Mouse (Mus musculus) frontal cortex, postnatal 14 days (tissue): Measurements from ENCODE around the gene Llgl2.
A peak's percentile ranks its signal among the peaks of the same experiment; 100 is the strongest.

Experiments
- DNase-seq, 2 experiments: peaks; one replicate each; pipeline ENCODE4 v3.0.0; 2022; ENCODE audit warnings: low spot score in 2 of 2

Gene Llgl2

GRCm38 (mm10) chr11:115823774-115824740, at the start of gene Llgl2:
Llgl2 (plus strand) TSS chr11:115824049.
- DNase-seq: no peak

DNA sequence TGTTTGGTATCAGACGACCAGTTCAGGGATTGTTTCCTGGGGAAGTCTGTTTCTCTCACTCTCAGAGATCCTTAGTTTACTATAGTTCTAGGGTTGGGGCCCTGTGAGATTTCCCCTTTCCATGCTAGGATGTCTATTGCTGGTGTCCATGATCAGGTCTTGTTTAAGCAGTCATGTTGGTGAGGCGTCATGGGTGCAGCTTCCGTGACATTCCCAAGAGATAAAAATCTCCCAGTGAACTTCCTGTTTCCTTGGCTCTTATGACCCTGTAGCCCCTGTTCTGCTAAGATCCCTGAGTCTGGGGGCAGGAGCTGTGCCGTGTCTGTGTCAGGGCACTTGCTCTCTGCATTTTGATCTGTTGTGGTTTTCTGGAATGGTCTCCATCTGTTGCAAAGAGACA, 49.2 kb upstream of the Llgl2 start:
- no peak for DNase-seq

DNA sequence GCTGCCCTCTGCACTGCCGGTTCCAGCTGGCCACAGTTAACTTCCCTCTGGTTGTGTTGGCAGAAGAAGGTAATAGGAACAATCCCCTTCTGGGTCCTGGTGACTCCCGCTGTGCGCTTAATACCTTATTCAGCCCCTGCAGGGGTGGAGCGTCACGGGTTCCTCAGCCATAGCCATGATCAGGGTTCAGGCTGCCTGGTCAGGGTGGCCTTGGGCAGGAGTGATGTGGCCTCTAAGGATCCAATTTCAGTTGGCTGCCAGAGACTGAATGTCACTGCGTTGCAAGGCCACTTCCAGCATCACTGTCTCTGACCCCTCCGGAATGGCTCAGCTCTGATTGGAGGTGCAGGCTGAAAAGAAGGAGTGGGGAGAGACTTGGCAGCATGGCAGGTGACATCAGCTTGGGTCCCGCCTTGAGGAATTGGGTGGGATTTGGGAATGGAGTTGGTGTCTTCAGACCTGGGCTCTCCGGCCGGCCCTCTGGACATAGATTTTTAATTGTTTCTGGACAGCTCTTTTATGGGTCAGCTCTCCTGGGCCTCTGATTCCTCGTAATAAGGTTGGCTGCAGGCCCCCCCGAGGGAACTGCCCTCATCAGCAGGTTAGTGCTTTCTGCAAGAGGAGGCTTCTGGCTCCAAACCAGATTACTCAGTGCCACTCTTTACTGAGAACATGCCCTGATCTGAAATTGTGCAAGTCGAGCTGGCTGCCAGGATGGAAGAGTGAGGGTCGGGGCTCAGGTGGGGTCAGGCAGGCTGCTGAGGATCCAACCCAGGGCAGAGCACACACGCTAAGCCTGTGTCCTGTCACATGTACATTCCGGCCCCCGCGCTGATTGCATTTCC, 47.8 kb upstream of the Llgl2 start:
- no peak for DNase-seq

GRCm38 (mm10) chr11:115776954-115777353, 46.9 kb upstream of the Llgl2 start:
- DNase-seq: no peak

- DNase-seq: no peak
Observed at GRCm38 (mm10) chr11:115777487-115778335, 46.1 kb upstream of the Llgl2 start.

GRCm38 (mm10) chr11:115779038-115779571, 44.7 kb upstream of the Llgl2 start:
- peak in 1 of 2 experiments; percentile 51 for DNase-seq

- DNase-seq: peak; percentile 43 to 47
Observed at GRCm38 (mm10) chr11:115780141-115781070, 43.4 kb upstream of the Llgl2 start.

GRCm38 (mm10) chr11:115786473-115786872, 37.4 kb upstream of the Llgl2 start:
- no peak for DNase-seq

GRCm38 (mm10) chr11:115789787-115790186, 34.1 kb upstream of the Llgl2 start:
- DNase-seq: no peak

GRCm38 (mm10) chr11:115791919-115792318, 31.9 kb upstream of the Llgl2 start:
- DNase-seq: no peak

- DNase-seq: no peak
Observed at GRCm38 (mm10) chr11:115792353-115792752, 31.5 kb upstream of the Llgl2 start.

GRCm38 (mm10) chr11:115796898-115797297, 27.0 kb upstream of the Llgl2 start:
- no peak for DNase-seq

GRCm38 (mm10) chr11:115797665-115798064, 26.2 kb upstream of the Llgl2 start:
- DNase-seq: no peak

- DNase-seq: no peak
Observed at GRCm38 (mm10) chr11:115800981-115801380, 22.9 kb upstream of the Llgl2 start.

DNA sequence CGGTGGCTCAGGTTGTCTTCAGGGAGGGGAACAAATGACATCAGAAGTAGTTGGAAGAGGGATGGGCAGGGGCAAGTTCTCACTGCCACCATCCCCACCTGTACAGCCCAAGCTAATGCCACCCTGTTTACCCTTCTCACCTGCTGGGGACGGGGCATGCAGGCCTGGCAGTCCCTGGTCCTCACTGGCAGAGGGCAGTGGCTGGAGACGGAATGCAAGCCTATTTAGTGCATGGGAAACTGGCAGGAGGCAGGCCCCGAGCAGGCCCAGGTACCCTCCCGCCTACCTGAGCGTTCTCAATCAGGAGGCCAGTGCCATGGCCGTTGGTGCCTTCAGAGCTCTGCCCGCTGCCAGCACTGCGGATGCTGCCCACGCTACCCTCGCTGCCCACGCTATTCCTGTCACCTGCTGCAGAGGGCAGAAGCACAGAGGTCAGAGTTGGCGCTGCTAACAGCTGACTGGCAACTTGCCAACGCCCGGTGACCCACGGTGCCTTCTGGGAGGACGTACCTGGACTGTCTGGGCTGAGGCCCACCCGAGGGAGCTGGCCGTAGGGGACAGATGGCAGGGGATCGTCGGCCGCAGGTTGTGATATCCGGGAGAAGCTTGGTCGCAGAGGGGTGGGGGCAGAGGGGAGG, 20.7 kb upstream of the Llgl2 start:
- DNase-seq: no peak

DNA sequence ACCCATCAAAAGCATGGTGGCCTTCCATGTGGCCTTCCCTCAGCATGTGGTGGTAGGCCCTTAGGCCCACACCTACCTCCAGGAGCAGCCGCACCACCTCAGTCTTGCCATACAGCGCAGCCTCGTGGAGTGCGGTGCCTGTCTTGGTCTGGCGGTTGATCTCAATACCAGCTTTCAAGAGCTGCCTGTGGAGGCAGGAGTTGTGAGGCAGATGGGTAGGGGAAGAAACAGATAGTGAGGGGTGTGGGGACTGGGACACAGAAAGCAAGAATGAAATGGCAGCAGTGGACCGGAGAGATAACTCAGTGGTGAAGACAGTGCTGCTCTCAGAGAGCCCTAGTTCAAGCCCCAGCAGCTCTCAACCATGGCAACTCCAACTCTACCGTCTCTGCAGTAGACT, 18.8 kb upstream of the Llgl2 start:
- DNase-seq: no peak

GRCm38 (mm10) chr11:115806154-115806553, 17.7 kb upstream of the Llgl2 start:
- no peak for DNase-seq

DNA sequence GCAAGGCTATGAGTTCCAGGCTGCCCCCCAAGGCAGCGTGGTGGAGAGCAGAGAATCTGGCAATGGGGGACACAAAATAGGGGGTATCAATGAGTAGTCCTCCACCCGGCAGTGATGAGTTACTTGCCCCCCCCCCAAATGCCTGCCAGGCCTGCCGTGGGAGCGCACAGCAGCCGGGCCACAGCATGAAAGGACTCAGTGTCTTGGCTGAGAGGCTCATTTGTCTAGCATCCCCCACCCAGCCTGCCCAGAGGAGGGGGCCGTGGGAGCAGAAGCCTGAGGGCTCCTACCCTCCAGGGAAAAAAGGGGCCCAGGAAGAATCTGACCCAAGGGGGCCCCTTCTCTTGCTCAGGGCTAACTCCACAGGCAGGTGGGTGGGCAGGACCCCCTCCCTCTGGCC, 16.5 kb upstream of the Llgl2 start:
- DNase-seq: no peak

- DNase-seq: no peak
Observed at GRCm38 (mm10) chr11:115807971-115808370, 15.9 kb upstream of the Llgl2 start.
